Mouse (Mus musculus): ENCODE measurements around the gene Heatr1.

- TF ChIP-seq CTCF (IDR thresholded peaks at IDR 0.05; ENCODE audit: low read depth) (no peak), EP300 (IDR thresholded peaks at IDR 0.05; ENCODE audit: low read depth) (no peak)
Observed at GRCm38 (mm10) chr13:12420596-12420995, 25.8 kb downstream of the Heatr1 start.

Measured in liver, embryonic 14.5 days (tissue).